Mouse (Mus musculus): ENCODE measurements around the gene Arhgap10.

Arhgap10 gene

DNA sequence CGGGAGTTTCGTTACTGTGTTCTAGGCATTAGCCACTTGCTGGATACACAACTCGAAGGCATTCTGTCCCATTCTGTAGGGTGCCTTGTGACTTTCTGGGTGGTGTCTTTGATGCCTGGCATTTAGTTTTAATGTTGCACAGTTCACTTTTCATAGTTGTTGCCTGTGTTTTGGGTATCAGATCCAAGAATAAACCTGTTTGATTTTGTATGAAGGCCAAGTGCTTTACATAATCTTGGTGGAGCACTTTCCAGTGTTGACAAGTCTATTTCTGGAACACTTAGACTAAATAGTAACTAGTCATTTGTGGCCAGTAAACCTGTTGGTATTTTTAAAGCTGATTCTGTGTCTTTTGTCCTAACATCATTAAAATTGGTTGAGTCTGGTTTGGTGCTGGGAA, 285.3 kb downstream of the Arhgap10 start:
- DNase-seq (ENCODE audit: extremely low read depth, low read depth): no peak

- DNase-seq (ENCODE audit: extremely low read depth, low read depth): no peak
These were observed 285.9 kb downstream of the Arhgap10 start for GRCm38 (mm10) chr8:77231834-77232233.

DNA sequence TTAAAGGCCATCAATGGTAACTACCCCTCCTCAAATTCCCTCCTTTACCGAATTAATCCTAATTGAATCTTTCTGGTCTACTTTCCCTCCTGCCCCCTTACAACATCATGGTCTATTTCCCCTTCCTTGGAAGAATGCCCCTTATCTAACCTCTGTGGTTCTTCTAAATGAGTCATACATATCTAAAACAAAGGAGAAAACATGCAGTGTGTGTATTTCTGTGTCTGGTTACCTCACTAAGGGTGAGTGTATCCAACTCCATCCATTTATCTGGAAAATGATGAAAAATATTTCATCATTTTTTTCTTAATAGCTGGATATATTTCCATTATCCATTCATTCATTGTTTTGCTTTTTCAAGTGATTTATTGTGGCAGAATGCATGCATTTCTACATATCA, 286.5 kb downstream of the Arhgap10 start:
- no peak for DNase-seq (ENCODE audit: extremely low read depth, low read depth)

GRCm38 (mm10) chr8:77228688-77229087, 289.1 kb downstream of the Arhgap10 start:
- DNase-seq (ENCODE audit: extremely low read depth, low read depth): no peak

GRCm38 (mm10) chr8:77227742-77228141, 290.0 kb downstream of the Arhgap10 start:
- no peak for DNase-seq (ENCODE audit: extremely low read depth, low read depth)

- no peak for DNase-seq (ENCODE audit: extremely low read depth, low read depth)
These were observed 294.6 kb downstream of the Arhgap10 start for GRCm38 (mm10) chr8:77223123-77223522.

DNA sequence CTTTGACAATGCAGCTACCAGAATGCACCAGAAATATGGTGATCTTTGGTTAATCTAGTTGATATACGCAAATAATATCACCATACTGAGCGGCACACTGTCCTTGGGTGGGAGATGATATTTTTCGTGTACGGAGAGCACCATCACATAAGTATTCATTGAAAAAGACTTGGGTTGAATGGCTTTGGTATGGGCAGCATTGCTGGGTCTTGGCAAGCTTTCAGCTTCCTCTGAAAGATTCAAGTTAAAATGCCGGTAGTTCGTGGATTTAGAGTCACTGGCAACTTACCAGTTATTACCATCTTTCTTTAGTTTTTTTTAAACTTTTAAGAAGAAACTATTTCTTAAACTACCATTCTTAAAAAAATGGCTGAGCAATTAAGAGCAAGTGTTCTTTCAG, 302.6 kb downstream of the Arhgap10 start:
- DNase-seq (ENCODE audit: extremely low read depth, low read depth): no peak

GRCm38 (mm10) chr8:77214665-77215064, 303.1 kb downstream of the Arhgap10 start:
- peak; percentile 4 for DNase-seq (ENCODE audit: extremely low read depth, low read depth)

GRCm38 (mm10) chr8:77213893-77214464, 303.8 kb downstream of the Arhgap10 start:
- no peak for DNase-seq (ENCODE audit: extremely low read depth, low read depth)

GRCm38 (mm10) chr8:77209297-77209696, 308.5 kb downstream of the Arhgap10 start:
- DNase-seq (ENCODE audit: extremely low read depth, low read depth): no peak
